Mouse (Mus musculus) adrenal gland, postnatal 14 days (tissue): ENCODE measurements at regions not wholly inside any gene's neighbourhood (a gene's known extent, or its start where the extent isn't known, plus 50 kb on each side); places are given as distances from the start of the nearest gene placed in this dataset.
A peak's percentile ranks its signal among the peaks of the same experiment; 100 is the strongest.

Source experiments
- DNase-seq: peaks from one replicate; pipeline ENCODE4 v3.0.0; 2021; ENCODE audit warnings: mixed read lengths

DNA sequence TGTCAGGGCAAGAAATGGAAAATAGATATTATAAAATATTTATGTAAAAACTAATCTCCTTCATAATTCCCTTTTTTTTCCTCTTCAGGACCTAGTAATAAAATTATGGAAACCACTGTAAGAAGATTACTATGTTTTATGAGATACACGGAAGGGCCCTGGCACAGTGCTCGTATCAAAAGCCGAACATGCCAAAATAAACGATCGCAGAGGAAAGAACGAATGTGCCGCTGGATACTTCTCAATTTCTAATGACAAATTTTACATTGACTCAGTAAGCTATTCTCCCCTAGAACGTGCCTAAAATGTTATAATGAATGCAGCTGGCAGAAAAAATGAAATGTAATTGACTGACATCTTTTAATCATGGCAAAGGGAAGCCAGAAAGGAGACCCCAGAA is 257.4 kb upstream of the Daam1 start:
- DNase-seq, result no peak

GRCm38 (mm10) chr12:71574685-71575084 is 256.2 kb upstream of the Daam1 start:
- DNase-seq, result no peak

DNA sequence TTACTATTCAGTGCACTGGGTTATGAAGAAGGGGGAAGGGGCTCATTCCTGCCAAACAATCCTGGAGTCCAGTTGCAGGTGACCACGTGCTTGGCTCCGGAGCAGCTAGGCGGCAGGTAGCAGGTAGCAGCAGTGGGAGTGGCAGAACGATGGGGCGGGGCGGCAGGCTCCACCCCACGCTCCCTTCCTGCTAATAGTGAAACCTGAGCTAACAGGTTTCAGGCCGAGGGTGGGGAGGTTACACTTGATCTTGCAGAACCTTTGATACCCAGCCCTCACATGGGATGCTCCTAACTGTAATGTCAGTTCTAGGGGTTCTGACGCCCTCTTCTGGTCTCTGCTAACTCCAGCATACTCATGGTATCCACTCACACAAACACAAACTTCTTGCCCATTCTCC is 253.5 kb upstream of the Daam1 start:
- peak; percentile 77 for DNase-seq

GRCm38 (mm10) chr12:71578006-71578405 is 252.9 kb upstream of the Daam1 start:
- no peak for DNase-seq

- DNase-seq, result peak; percentile 37
These were observed 252.0 kb upstream of the Daam1 start for GRCm38 (mm10) chr12:71578912-71579311.

DNA sequence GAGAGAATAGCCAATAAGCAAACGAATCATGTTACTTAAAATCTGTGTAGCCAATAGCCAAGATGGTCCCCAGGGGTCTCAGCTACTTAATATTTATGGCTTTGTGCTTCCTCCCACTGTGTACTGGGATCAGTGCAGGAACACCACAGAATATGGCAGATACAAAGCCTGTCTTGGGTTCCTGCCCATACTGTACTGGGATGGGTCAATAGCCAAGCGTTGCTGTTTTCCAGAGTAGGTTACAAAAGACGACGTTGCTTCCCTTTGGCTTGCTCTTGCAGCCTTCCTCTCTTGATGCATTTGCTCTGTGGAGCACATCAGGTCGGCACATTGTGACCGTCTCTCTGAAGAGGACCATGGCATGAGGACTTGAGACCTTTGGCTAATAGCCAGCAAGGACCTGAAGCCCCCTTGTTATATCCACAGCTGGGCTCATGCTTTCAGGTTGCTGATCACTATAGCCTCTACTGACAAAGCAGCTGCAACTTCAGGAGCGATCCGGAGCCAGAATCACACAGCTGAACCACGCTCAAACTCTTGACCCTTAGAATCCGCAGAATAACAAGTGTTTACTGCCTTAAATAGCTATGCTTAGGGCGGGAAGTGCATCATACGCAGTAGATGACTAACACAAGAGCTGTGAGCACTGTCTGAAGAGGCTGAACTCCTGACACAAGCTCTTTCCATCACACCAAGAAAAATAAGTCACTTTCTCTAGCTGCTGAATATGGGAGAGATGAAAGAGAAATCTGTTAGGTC is 250.2 kb upstream of the Daam1 start:
- no peak for DNase-seq

GRCm38 (mm10) chr12:71584618-71585017 is 246.3 kb upstream of the Daam1 start:
- no peak for DNase-seq

- DNase-seq, result no peak
These were observed 232.2 kb upstream of the Daam1 start for GRCm38 (mm10) chr12:71598641-71599040.

GRCm38 (mm10) chr12:71601091-71601690 is 229.7 kb upstream of the Daam1 start:
- DNase-seq, result no peak

DNA sequence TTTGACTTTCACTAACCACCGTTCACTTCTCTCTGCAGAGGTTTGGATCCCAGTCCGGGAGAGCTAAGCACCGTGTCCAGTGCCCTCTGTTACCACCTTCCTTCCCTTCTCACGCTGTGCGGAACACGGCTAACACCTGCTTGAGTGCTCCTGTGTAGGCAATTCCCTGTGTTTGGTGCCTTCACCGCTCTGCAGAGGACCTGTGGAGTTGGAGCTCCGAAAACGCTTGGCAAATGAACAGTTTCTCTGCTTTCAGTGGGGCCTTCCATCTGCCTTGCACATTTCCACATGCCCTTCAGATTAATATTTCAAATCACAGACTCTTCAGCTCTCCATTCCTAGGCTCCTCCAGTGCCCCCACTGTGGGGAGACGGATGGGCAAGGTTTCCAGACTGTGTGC is 227.7 kb upstream of the Daam1 start:
- DNase-seq, result no peak

- DNase-seq, result no peak
These were observed 224.5 kb upstream of the Daam1 start for GRCm38 (mm10) chr12:71606366-71606765.

GRCm38 (mm10) chr12:71607966-71608365 is 222.9 kb upstream of the Daam1 start:
- DNase-seq, result no peak

DNA sequence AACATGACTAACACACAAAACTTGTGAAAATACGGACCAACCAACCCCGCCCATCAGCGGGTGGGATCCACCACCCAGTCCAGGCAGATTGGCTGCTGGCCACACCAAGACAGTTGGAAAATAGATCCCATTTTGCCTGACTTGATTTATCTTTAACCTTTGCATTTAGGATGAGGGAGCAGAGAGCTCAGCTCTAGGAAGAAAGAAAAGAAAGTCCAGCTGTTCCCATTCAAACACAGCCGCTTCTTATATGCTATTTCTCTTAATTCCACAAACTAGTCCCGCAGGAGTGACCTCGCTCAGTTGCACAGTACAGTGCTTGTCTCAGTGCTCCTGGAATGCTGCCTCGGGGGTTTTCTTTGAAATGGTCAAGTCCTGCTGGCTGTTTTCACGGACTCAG is 217.6 kb upstream of the Daam1 start:
- DNase-seq, result peak; percentile 71

- no peak for DNase-seq
These were observed 215.9 kb upstream of the Daam1 start for GRCm38 (mm10) chr12:71614945-71615344.

DNA sequence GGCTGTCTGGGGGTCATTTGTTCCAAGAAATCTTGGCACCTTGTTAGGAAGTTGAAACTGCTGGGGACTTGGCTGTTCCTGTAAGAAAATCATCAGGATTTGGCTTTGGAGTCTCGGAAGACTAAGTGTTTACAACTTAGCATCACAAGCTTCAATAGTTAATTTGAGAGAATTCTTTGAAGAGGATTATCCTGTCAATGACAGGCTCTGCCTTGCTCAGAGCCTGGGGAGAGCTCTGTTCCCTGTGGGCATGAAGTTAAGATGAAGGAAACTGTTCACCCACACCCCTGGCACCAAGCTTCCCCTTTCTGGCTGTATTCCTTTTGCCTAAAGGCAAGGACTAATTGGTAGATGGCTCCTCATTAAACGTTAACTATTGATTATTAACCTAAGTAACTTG is 215.5 kb upstream of the Daam1 start:
- DNase-seq, result no peak

DNA sequence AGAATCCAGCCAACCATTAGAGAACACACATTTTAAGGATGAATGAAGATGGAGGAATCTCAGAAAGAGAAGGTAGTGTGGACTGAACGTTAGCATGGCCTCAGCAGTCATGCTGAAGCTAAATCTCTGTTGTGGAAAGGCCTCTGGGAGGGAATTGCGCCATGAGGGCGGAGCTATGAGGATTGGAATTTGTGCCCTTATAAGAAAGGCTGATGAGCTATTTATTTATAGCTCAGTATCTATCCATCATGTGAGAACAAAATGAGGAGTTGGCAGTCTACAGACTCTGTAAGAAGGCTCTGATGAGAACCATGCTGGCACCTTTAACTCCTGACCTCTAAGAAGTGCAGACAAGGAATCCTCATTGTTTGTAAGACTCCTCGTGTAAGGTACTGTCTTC is 214.8 kb upstream of the Daam1 start:
- DNase-seq, result no peak

- no peak for DNase-seq
These were observed 212.4 kb upstream of the Daam1 start for GRCm38 (mm10) chr12:71618466-71618865.

DNA sequence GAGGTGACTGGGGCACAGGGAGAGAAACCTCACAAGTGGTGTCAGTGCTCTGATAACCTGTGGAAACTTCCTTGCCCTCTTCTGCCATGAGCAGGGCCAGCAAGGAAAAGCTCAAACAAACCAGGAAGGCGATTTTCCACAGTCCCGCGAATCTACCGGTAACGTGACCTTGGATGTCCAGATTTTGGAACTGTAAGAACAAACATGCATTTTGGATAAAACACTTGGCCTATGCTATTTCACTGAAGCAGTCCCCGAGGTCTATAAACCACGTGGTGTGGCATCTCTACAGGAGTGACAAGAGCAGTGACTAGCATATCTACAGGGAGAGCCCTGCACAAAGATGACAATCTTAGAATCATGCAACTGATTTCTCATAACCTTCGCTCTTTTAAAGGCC is 211.9 kb upstream of the Daam1 start:
- DNase-seq, result no peak

- no peak for DNase-seq
These were observed 211.3 kb upstream of the Daam1 start for GRCm38 (mm10) chr12:71619561-71619960.

DNA sequence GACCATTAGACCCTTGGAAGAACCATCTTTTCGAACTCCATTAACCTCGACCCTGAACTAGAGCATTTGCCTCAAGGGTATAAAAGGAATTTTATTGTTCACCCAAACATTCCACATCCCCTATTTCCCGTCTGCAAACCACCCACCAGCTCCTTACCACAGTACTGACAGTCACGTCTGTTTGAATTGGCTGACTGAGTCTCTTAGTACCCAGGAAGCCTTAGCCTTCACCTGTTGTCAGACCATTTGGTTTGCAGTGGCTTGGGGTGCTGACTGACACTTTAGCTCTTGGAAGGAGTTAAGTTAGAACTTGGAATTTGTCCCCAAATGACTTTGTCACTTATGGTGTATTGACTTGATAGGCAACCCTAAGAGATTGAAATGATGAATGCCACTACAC is 209.3 kb upstream of the Daam1 start:
- no peak for DNase-seq

GRCm38 (mm10) chr12:71622761-71623160 is 208.1 kb upstream of the Daam1 start:
- no peak for DNase-seq

DNA sequence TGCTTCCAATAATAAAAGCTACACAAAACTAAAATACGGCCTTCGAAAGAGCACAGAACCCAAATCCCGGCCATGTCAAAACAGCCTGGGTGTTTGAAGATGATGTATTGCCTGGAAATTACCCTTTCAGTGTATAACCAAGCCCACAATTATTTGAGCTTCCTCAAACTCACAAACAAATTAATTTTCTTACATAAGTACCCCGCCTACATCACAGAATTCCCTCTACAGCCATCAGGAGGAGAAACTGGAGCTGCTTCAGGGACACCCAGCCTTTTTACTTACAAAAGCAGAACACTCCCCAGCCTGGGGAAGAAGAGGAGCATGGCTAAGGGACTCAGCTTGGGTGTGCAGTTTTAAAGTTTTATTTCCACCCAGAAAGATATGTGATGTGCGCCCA is 207.6 kb upstream of the Daam1 start:
- no peak for DNase-seq

GRCm38 (mm10) chr12:71624076-71624475 is 206.8 kb upstream of the Daam1 start:
- no peak for DNase-seq

DNA sequence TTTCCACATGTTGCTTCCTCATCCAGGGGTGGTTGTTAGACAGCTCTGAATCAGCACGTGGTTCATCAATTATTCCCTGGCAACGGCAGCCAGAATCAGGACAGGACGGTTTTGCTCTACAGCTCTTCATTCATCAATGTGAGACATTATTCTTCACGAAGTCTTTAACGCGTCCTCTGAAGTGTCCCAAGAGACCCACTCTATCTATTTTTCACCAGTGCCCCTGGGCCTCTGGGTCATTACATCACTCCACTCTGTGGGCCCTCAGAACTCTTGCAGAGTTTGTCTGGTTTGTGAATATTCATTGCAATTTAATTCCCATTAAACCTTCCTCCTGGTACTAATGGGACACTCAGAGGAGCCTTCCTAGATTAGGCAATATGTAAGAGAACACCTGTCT is 206.2 kb upstream of the Daam1 start:
- no peak for DNase-seq
